Mouse (Mus musculus) adrenal gland, adult 18-20 months (tissue): ENCODE measurements at regions not wholly inside any gene's neighbourhood (a gene's known extent, or its start where the extent isn't known, plus 50 kb on each side); places are given as distances from the start of the nearest gene placed in this dataset.

Experiments used
- DNase-seq, 2 experiments: peaks; one replicate each; pipeline ENCODE4 v3.0.0; 2021 to 2022; ENCODE audit warnings: low spot score in 2 of 2

GRCm38 (mm10) chr2:166409391-166409790 lies 253.9 kb upstream of the Sulf2 start:
- DNase-seq = no peak

DNA sequence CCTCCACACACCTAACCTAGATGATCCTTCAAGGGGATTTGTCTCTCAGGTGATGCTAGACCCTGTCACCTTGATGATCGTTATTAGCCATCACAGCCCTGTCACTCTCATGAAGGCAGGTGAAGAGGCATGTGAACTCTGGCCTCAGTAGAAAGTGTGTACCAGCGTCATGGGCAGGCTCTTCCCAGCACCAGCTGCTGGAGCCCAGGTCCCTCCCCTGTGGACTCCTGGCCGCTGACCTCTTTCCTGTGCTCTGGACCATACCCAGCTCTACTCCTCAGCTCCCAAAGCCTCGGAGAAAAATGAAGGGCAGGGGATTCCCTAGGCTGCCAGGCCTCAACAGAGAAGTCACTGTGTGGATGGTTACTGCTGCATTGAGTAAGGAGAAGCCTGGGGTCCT lies 253.3 kb upstream of the Sulf2 start:
- DNase-seq = no peak

- no peak for DNase-seq
Measured at GRCm38 (mm10) chr2:166408009-166408408, 252.5 kb upstream of the Sulf2 start.

GRCm38 (mm10) chr2:166406826-166407225 lies 251.4 kb upstream of the Sulf2 start:
- no peak for DNase-seq

DNA sequence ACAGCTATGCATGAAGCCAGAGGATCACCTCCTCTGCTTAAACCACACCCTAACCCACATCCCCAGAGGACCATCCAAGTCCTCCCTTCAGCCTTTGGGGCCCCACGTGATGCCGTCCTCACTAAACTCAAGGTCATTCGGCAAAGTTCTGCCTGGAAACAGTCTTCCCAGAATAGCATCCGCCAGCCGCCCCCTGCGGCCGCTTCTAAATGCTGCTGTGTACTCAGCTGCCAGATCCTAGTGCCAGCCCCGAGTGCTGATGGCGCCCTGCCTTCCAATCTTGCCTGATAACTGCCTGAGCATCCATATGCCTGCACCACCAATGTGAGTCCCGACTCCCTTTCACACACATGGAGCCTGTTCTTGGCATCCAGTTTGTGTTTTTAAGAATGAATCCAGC lies 247.9 kb upstream of the Sulf2 start:
- peak in 1 of 2 experiments; percentile 28 for DNase-seq

DNA sequence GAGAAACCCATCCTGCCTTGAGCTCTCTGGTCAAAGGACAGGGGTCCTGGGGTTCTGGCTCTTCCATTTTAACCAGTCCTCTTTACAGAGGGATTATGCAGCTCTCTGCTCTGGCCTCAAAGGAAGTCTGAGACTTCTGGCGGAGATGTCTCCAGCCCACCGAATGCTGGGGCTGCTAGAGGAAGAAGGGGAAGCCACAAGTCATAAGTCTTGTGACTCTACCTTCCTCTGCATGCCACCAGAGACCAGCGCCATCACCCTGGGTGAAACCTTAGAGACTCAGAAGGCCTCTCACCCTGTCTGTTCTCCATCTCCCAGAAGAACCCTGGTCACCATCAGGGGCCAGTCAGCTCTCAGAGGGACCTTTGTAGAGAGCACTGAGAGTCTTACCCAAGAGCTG lies 246.4 kb upstream of the Sulf2 start:
- no peak for DNase-seq

GRCm38 (mm10) chr2:166400304-166400703 lies 244.8 kb upstream of the Sulf2 start:
- no peak for DNase-seq

DNA sequence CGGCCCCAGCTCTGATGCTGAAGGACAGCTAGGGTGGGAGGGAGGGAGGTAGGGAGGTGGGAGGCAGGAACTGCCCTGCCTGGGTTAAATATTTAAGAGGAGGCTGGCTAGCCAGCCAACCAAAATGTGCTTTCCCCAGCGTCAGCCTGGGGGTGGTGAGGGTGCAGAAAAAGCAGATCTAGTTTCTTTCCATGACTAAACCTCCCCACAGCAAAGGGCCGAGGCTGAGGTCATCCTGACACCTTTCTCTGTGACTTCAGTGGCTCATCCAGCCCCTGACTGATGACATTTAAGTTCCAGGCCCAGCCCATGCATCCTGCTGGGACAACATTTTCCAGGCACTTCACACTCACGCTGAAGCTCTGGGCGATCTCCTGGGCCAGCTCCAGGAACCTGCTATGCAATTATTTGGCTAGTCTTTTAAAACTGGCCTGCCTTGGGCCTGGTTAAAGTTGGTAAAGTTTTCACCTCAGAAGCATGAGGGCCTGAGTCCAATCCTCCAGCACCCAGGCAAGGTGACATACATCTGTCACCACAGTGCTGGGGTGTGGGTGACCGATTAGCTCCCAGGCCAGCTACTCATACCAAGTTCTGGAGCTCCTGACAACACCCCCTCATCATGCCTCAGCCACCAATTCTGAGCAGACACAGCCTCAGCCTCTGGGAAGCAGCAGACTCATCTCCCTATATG lies 243.8 kb upstream of the Sulf2 start:
- DNase-seq = peak; percentile 36 to 54

DNA sequence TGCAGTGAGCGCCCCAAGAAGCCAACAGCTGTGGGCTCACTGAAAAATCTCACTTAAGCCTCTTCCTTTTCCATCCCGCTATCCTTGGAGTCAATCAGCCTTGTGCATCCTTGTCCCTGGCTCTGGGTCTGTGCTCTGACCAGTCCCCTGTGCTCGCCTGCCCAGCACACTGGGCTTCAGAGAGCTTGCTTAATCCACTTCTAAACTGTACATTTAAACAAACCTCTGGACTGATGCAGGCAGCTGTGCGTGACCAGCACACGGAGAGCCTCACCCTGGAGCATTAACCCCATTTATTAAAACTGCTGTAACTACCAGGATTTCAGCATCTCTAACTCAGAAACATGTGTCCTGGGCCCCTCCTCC lies 243.3 kb upstream of the Sulf2 start:
- DNase-seq = no peak

GRCm38 (mm10) chr2:166398156-166398555 lies 242.7 kb upstream of the Sulf2 start:
- no peak for DNase-seq

DNA sequence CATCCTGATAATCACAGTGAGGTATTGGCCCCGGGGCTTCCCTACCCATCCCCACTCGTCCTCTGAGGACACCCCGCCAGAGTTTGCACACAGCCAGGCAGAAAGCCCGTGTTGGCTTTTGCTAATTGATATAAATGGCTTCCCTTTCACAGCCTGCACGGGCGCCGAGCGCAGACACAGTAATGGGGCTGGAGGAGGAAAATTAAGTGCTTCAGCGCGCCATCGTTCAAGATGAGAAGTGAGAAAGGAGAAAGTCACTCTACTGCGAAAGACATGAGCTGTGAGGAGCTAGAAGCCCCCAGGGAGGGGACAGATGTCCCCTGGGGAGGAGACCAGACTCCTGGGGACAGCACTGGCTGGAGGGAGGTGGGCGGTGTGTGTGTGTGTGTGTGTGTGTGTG lies 239.2 kb upstream of the Sulf2 start:
- no peak for DNase-seq

DNA sequence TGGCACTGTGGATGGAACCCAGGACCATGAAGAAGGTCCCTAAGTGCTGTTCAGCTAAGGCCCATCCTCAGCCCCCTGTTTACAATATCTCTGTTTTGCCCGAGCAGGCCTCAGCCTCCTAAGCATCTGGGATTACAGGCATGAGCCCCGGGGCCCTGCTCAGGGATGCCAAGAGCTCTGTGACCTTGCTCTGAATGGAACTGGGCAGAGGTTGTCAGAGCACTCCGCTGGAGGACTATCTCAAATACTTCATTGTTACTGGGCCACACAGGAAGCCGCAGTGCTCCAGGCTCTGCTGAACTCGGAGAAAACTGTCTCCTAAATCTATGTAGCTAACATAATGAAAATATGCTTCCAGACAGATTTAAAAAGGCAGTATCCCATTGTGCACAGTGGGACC lies 235.7 kb upstream of the Sulf2 start:
- DNase-seq = no peak

GRCm38 (mm10) chr2:166388050-166388449 lies 232.6 kb upstream of the Sulf2 start:
- no peak for DNase-seq

DNA sequence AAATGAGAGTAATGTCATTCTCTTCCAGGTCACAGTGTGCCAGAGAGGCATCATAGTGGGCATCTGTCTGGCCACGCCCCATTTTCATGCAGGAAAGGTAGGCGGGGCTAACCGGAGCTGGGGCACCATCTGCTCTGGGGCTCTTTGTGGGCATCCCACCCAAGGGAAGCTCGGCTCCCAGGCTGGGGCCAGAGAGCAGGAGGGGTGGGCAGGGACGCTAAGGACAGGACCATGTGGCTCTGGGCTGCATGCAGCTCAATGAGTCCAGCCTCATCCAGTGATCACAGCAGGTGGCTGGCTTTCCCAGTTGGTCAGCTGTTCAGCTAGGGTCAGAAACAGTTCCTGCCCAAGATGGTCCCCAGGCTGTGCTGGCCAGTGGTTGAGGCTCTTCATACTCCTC lies 231.4 kb upstream of the Sulf2 start:
- DNase-seq = no peak

- no peak for DNase-seq
Measured at GRCm38 (mm10) chr2:166384583-166384982, 229.1 kb upstream of the Sulf2 start.

DNA sequence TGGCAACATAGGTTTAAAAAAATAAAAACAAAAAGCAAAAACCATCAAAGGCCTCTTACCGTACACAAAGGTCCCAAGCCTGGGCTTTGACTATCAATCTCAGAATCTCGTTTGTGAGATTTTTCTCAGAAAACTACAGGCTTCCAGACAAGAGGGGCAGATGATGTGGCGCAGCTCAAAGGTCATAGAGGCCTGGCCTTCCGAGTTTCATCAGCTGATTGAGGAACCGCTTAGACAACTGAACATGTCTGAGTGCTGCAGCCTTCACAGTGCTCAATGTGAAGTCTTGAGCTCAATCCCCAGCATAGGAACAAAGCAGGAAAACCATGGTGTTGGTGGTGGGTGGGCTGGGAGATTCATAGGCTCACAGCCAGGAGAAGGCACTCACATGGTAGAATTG lies 227.9 kb upstream of the Sulf2 start:
- no peak for DNase-seq

- no peak for DNase-seq
Measured at GRCm38 (mm10) chr2:166382180-166382579, 226.7 kb upstream of the Sulf2 start.

- DNase-seq = no peak
Measured at GRCm38 (mm10) chr2:166380854-166381253, 225.4 kb upstream of the Sulf2 start.

- no peak for DNase-seq
Measured at GRCm38 (mm10) chr2:166378325-166378724, 222.9 kb upstream of the Sulf2 start.

GRCm38 (mm10) chr2:166377329-166377728 lies 221.9 kb upstream of the Sulf2 start:
- no peak for DNase-seq

GRCm38 (mm10) chr2:166375639-166376038 lies 220.2 kb upstream of the Sulf2 start:
- no peak for DNase-seq

DNA sequence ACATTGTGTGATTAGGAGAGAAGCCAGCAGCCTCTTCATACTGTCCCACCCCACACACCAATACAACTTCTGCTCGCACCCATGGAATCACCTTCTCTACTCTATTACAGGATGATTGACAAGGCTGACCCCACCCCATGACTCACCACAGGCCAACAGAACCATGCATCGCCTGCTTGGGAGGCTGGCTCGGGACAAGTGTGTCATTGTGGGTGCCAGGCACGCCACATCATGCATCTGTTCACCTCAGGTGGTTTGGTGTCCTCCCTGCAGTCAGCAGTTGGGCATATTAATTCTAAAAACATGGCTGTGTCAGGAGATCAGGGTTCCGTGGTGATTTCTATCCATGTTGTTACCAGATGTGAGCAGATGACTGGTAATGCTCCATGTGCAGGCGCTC lies 215.3 kb upstream of the Sulf2 start:
- no peak for DNase-seq

DNA sequence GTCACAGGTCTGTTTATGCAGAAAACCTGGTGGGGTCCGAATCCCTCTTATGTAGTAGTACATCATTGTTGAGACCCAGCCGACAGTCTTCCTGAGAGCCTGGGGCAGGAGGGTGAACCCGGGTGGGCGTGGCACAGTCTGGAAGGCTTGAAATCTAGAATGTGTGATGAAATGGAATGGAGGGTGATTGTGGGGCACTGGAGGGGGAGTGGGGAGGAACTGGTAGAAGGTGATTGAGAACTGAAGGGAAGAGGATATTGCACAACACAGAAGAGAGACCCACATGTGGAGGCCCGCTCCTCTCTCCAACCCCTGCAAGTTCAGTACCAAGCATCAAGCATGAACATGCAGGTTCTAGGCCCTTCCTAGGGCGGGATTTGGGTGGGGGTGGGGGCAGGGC lies 206.2 kb upstream of the Sulf2 start:
- DNase-seq = no peak

- no peak for DNase-seq
Measured at GRCm38 (mm10) chr2:166360786-166361185, 205.3 kb upstream of the Sulf2 start.
